ENCODE assay signal across 7 mouse cellular contexts in genomic region chr10:71284131-71284510, GRCm38 (mm10). TPM values are rescaled to one million over a fixed set of nuclear protein-coding genes. Genes with fewer than 3 reads are reported as not detected.
DNase-seq lines count a peak whose midpoint lies in the region; ATAC-seq lines count a peak whose summit lies in the region.

No protein-coding gene starts in this region.

- no peak for ATAC-seq in megakaryocyte, adult 5-6 weeks (ENCODE audit: poor library complexity, severe bottlenecking)
- ATAC-seq in forebrain, embryonic 12.5 days (ENCODE audit: low FRiP score): no peak
- no peak for ATAC-seq in limb, embryonic 13.5 days (ENCODE audit: low FRiP score, low read depth)
- ATAC-seq in stomach, embryonic 15.5 days (ENCODE audit: insufficient read depth, low FRiP score, low read depth): no peak

- WGBS in forebrain, embryonic 12.5 days: 17% methylated on average over 8 of the region's 8 CpGs
- WGBS in limb, embryonic 13.5 days: 19% methylated on average over 8 of the region's 8 CpGs
- 10% methylated on average over 8 of the region's 8 CpGs for WGBS in stomach, embryonic 15.5 days

- H3K9me3 ChIP-seq in megakaryocyte, embryonic 14.5 days: no peaks in the 10 kb centered on the region
- no peaks in the 10 kb centered on the region for H3K9me3 ChIP-seq in forebrain, embryonic 12.5 days
- no peaks in the 10 kb centered on the region for H3K9me3 ChIP-seq in limb, embryonic 13.5 days
- H3K9me3 ChIP-seq in stomach, embryonic 15.5 days: no peaks in the 10 kb centered on the region

- no peaks in the 10 kb centered on the region for H3K36me3 ChIP-seq in megakaryocyte, embryonic 14.5 days (replicated peaks; ENCODE audit: low read length)
- peaks cover 3% of the 10 kb centered on the region; the same call in 1 of the 2 replicates for H3K36me3 ChIP-seq in forebrain, embryonic 12.5 days (replicated peaks)
- H3K36me3 ChIP-seq in limb, embryonic 13.5 days: no peaks in the 10 kb centered on the region
- H3K36me3 ChIP-seq in stomach, embryonic 15.5 days: no peaks in the 10 kb centered on the region

- DNase-seq in gastrocnemius, postnatal 4 days (ENCODE audit: low spot score in 2 of 2): no peak
- DNase-seq in layer of hippocampus, postnatal 25 days (ENCODE audit: extremely low spot score in 1 of 2, low spot score in 1 of 2): no peak

- peak overlapping the region; percentile 95 for H3K4me3 ChIP-seq in megakaryocyte, embryonic 14.5 days (replicated peaks)
- peak overlapping the region; percentile 95 for H3K4me3 ChIP-seq in forebrain, embryonic 12.5 days (replicated peaks)
- H3K4me3 ChIP-seq in limb, embryonic 13.5 days: peak overlapping the region; percentile 93
- H3K4me3 ChIP-seq in stomach, embryonic 15.5 days (replicated peaks): peak overlapping the region; percentile 77

- H3K27me3 ChIP-seq in megakaryocyte, embryonic 14.5 days (replicated peaks): peaks cover 26% of the 10 kb centered on the region
- H3K27me3 ChIP-seq in forebrain, embryonic 12.5 days: peaks cover 5% of the 10 kb centered on the region; the same call in 1 of the 2 replicates
- peaks cover 6% of the 10 kb centered on the region; the same call in 1 of the 2 replicates for H3K27me3 ChIP-seq in limb, embryonic 13.5 days
- no peaks in the 10 kb centered on the region for H3K27me3 ChIP-seq in stomach, embryonic 15.5 days (replicated peaks)

- peak overlapping the region; percentile 63 for H3K4me2 ChIP-seq in forebrain, embryonic 12.5 days
- peak overlapping the region; percentile 74 for H3K4me2 ChIP-seq in limb, embryonic 13.5 days (replicated peaks)
- H3K4me2 ChIP-seq in stomach, embryonic 15.5 days: peak overlapping the region; percentile 72

- H3K4me1 ChIP-seq in megakaryocyte, embryonic 14.5 days: peaks cover 15% of the 10 kb centered on the region
- peaks cover 35% of the 10 kb centered on the region for H3K4me1 ChIP-seq in forebrain, embryonic 12.5 days
- peaks cover 27% of the 10 kb centered on the region for H3K4me1 ChIP-seq in limb, embryonic 13.5 days
- H3K4me1 ChIP-seq in stomach, embryonic 15.5 days: peaks cover 5% of the 10 kb centered on the region; the same call in 1 of the 2 replicates

- H3K9ac ChIP-seq in forebrain, embryonic 12.5 days: peak overlapping the region; percentile 98
- H3K9ac ChIP-seq in limb, embryonic 13.5 days: peak overlapping the region; percentile 94
- H3K9ac ChIP-seq in stomach, embryonic 15.5 days: peak overlapping the region; percentile 75

- H3K27ac ChIP-seq in forebrain, embryonic 12.5 days: peak overlapping the region; percentile 84; the same call in 1 of the 2 replicates
- peak overlapping the region; percentile 58; the same call in 1 of the 2 replicates for H3K27ac ChIP-seq in limb, embryonic 13.5 days
- H3K27ac ChIP-seq in stomach, embryonic 15.5 days: 0 out of 2 replicates have a peak overlapping the region, but pooled peaks have one; percentile 38

RNA-seq across cellular contexts. Expression of gene Ube2d1, which starts 0.9 kb away (rescaled TPM):
- 5.0 and 6.5 TPM in 2 replicates for polyA plus RNA-seq in megakaryocyte, embryonic 14.5 days (2012; ENCODE audit: insufficient read depth, low replicate concordance)
- 87.2 and 91.7 TPM in 2 replicates for total RNA-seq in megakaryocyte, adult 5-6 weeks (2015)
- 17.7 and 18.7 TPM in 2 replicates for total RNA-seq in megakaryocyte, adult 5-6 weeks (2017)
- polyA plus RNA-seq in forebrain, embryonic 12.5 days (2016; fragmentation: Nextera tagmentation; extraction: Ambion mirVana): 136 and 153 TPM in 2 replicates
- 69.2 and 73.5 TPM in 2 replicates for polyA plus RNA-seq in limb, embryonic 13.5 days (2015; fragmentation: Nextera tagmentation; extraction: Ambion mirVana)
- polyA plus RNA-seq in stomach, embryonic 15.5 days (2015; fragmentation: Nextera tagmentation; extraction: Ambion mirVana): 51.6 and 54.3 TPM in 2 replicates
- 10 to 100 TPM; 71.0 to 88.4 TPM for total RNA-seq in gastrocnemius, postnatal 4 days (2021)
- 10 to 100 TPM; 51.4 to 58.2 TPM for total RNA-seq in layer of hippocampus, postnatal 25 days (2021)

RNA-seq across cellular contexts. Expression of gene Tfam, which starts 46.0 kb away (rescaled TPM):
- polyA plus RNA-seq in megakaryocyte, embryonic 14.5 days (2012; ENCODE audit: insufficient read depth, low replicate concordance): 2.4 and 4.9 TPM in 2 replicates
- 38.6 and 42.3 TPM in 2 replicates for total RNA-seq in megakaryocyte, adult 5-6 weeks (2015)
- 43.4 and 56.1 TPM in 2 replicates for total RNA-seq in megakaryocyte, adult 5-6 weeks (2017)
- 81.1 and 87.0 TPM in 2 replicates for polyA plus RNA-seq in forebrain, embryonic 12.5 days (2016; fragmentation: Nextera tagmentation; extraction: Ambion mirVana)
- polyA plus RNA-seq in limb, embryonic 13.5 days (2015; fragmentation: Nextera tagmentation; extraction: Ambion mirVana): 79.0 and 80.3 TPM in 2 replicates
- 74.2 and 82.5 TPM in 2 replicates for polyA plus RNA-seq in stomach, embryonic 15.5 days (2015; fragmentation: Nextera tagmentation; extraction: Ambion mirVana)
- total RNA-seq in gastrocnemius, postnatal 4 days (2021): 10 to 100 TPM; 56.9 to 57.7 TPM
- total RNA-seq in layer of hippocampus, postnatal 25 days (2021): 10 to 100 TPM; 36.1 to 49.5 TPM

Comparison
In these comparisons a context has a peak if more than half of its experiments do, and no peak if none do; other contexts are left out.
1. RNA of gene Tfam, which starts 46.0 kb away (polyA plus RNA-seq): 81.1 to 87.0 TPM in forebrain, embryonic 12.5 days, 79.0 to 80.3 TPM in limb, embryonic 13.5 days and 74.2 to 82.5 TPM in stomach, embryonic 15.5 days; 2.4 to 4.9 TPM in megakaryocyte, embryonic 14.5 days; every median in the first group is over 10 times any median in the second.
2. Peak in every context shown above with its lines, with median percentiles within 50 percentile points of each other: H3K4me3 ChIP-seq, H3K27ac ChIP-seq, H3K4me2 ChIP-seq and H3K9ac ChIP-seq.